Mouse (Mus musculus): ENCODE measurements around the gene Rnf157.
"Not testable (repeated sequence)": the region's sequence is repeated elsewhere in the genome, so short reads cannot be mapped to it uniquely, and the experiment has no call there.

Rnf157 gene

DNA sequence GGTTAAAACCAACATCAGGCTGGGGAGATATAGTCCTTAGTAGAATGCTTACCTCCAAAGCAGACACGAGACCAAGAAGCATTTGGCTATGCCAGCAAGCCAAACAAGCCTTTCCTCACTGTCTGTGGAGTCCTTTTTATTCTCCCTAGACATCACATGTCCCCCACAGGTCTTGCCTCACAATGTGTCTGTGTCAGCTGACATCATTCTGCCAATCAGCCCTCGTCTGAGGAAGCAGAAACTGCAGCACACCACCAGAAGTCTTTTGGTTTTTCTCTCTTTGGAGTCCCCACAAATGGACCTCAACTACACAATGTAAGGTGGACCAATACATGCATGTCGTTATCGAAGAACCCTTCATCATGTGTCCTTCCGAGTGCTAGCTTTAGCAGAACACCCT is 4.2 kb upstream of the Rnf157 start:
- DNase-seq (ENCODE audit: low spot score) = no peak

DNA sequence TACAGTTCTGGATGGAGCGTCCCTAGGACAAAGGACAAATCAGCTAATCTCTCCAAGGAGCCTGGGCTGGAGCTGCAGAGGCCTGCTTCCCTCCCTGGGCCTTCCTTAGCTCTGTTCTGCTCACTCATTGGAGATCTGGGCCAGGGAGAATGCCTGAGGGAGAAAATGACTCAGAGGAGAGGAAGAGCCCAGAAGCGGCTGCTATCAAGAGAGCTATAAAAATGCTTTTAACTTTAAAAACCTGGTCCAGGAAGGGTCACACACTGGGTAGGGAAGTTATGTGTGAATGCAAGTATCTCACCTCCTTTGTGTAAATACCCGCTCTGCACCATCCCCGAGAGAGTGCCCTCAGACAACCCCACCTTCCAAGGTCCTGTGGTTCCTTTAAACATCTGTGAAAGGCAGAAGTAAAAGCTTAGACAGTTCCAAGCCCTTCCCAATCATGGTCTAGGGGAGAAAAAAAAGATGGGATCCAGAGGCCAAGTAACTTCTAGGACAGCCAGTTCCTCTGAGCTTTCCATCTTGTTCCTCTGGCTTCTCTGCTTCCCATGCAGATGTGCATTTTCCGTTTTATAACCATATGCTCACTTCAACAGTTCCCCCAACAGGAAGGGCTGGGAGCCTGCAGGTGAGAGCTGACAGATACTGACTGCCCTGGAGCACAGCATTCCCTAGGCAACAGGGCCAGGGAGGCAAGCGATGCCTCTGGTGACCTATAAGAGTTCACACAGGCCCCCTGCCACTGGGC is 3.5 kb upstream of the Rnf157 start:
- no peak for DNase-seq (ENCODE audit: low spot score)

DNA sequence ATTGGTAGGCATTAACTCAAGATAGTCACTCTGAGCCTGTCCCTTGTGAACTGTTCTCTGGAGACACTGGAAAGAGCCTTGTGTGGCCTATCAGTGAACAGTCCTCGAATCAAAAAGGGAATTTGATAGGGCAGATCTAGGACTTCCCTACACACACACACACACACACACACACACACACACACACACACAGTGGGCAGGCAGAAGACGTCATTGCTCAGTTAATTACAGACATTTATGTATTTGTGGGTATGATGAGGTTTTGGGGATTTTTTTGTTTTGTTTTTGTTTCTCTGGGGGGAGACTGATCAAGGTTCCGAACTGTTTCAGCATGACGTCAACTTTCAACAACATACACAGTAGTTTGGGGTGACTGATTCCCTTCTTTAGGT is 795 bp upstream of the Rnf157 start:
- no peak for DNase-seq (ENCODE audit: low spot score)

- DNase-seq (ENCODE audit: low spot score) = no peak
These were observed 604 bp downstream of the Rnf157 start for GRCm38 (mm10) chr11:116412028-116412827.

DNA sequence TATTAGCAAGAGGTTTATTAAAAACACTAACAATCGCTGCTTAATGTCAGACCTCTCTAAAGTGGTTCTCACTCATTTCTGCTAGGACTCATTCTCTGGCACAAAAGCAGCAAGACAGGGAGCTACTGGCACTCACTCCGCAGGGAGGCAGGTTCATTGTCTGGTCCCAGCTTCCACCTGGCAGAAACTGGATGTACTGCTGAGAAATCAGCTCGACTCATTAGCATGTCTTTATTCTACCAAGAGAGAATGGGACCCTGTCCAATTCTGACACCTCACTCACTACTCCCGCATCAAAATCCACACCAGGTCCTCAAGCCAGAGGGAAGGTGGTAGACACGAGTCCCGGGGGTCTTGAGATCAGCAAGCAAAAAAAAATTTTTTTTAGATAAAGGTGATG is 1.2 kb downstream of the Rnf157 start:
- no peak for DNase-seq (ENCODE audit: low spot score)

GRCm38 (mm10) chr11:116410415-116410814 is 2.4 kb downstream of the Rnf157 start:
- DNase-seq (ENCODE audit: low spot score) = not testable (repeated sequence)

GRCm38 (mm10) chr11:116409008-116409407 is 3.8 kb downstream of the Rnf157 start:
- no peak for DNase-seq (ENCODE audit: low spot score)

DNA sequence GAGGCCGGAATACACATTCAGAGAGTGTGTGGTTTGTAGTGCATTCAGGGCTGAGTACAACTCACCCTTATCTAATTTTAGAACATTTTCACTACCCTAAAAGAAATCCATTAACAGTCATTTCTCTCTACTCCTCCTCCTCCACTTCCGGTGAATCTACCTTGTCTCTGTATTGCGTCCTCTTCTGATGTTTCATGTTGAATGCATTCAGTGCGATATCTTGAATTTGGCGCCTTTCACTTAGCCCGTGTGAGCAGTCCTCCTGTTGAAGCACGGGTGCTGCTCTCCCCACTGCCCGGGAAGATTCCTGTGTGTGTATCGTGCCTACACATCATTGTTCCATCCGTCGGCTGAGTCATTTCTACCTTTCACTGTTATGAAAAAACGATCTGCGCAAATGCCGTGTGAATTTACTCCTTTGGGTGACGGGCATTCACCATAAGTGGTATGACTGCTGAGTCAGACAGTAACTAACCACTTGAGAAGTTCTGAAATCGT is 6.6 kb downstream of the Rnf157 start:
- no peak for DNase-seq (ENCODE audit: low spot score)

GRCm38 (mm10) chr11:116405601-116406000 is 7.2 kb downstream of the Rnf157 start:
- DNase-seq (ENCODE audit: low spot score) = no peak

GRCm38 (mm10) chr11:116400560-116400959 is 12.3 kb downstream of the Rnf157 start:
- no peak for DNase-seq (ENCODE audit: low spot score)

GRCm38 (mm10) chr11:116398348-116398677 is 14.5 kb downstream of the Rnf157 start:
- DNase-seq (ENCODE audit: low spot score) = no peak

GRCm38 (mm10) chr11:116397517-116398347 is 15.1 kb downstream of the Rnf157 start:
- DNase-seq (ENCODE audit: low spot score) = no peak

DNA sequence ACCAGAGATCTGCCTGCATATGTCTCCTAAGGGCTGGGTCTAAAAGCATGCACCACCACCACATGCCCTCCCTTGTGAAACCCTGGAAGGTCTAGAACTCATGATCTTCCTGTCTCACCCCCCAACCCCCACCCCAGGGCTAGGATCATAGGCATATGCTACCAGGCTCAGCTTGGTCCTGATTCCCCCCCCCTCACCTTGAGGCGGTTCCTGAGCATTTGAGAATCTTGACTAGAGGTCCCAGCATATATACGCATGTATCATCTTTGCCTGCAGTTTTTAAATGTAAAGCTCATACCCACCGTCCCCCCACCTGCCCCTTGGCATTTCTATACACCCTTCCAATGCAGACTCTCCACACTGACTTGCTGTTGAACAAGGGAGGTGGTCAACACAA is 15.9 kb downstream of the Rnf157 start:
- no peak for DNase-seq (ENCODE audit: low spot score)

DNA sequence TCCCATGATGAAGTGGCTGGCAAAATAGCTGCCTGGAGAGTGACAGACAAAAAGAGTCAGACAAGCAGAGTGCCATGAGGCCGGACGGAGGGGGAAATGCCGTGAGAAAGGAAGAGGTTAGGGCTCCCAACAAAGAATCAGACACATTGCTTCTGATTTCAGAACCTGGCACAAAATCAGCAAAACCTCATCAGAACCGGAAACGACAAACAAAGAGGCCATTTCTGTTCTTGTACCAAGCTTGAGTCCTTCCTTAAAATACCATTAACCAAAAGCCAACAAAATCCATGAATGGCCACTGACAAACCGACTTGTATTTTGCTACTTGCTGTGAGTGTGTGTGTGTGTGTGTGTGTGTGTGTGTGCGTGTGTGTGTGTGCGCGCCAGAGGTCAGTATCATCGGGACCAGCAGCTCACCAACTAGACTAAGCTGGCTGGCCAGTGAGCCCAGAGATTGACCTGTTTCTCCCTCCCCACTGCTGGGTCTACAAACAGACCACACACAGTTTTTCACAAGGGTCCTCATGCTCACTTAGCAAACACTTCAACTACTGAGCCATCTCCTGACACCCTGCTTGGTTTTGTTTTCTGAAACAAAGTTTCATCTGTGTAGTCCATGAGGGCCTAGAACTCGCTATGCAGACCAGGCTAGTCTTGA is 16.4 kb downstream of the Rnf157 start:
- DNase-seq (ENCODE audit: low spot score) = no peak

GRCm38 (mm10) chr11:116394769-116395168 is 18.1 kb downstream of the Rnf157 start:
- no peak for DNase-seq (ENCODE audit: low spot score)

DNA sequence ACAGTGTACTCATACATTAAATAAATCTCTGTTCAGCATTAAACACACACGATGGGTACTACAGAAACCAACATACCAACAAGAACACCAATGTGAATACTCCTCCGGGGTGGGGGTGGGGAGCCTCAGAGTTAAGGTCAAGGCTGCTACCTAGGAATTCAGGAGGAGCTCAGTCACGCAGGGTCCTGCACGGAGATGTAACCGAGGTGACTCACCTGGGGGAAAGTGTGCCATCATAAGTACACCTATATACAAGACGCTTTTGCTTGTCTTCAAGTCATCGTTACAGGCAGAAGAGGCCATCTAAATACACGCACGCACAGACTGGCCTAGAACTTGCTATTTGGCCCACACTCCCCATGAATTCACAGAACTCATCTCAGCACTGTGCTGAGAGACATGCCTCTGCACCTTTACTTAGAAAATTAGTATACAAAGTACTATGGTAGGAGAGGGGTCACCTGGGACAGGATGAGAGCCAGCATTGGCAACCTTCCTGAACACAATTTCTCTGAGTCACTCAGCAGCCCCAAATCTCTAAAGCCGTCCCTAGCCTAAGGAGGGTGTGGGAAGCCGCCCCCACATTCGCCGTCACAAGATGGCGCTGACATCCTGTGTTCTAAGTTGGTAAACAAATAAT is 23.9 kb downstream of the Rnf157 start:
- DNase-seq (ENCODE audit: low spot score) = no peak

DNA sequence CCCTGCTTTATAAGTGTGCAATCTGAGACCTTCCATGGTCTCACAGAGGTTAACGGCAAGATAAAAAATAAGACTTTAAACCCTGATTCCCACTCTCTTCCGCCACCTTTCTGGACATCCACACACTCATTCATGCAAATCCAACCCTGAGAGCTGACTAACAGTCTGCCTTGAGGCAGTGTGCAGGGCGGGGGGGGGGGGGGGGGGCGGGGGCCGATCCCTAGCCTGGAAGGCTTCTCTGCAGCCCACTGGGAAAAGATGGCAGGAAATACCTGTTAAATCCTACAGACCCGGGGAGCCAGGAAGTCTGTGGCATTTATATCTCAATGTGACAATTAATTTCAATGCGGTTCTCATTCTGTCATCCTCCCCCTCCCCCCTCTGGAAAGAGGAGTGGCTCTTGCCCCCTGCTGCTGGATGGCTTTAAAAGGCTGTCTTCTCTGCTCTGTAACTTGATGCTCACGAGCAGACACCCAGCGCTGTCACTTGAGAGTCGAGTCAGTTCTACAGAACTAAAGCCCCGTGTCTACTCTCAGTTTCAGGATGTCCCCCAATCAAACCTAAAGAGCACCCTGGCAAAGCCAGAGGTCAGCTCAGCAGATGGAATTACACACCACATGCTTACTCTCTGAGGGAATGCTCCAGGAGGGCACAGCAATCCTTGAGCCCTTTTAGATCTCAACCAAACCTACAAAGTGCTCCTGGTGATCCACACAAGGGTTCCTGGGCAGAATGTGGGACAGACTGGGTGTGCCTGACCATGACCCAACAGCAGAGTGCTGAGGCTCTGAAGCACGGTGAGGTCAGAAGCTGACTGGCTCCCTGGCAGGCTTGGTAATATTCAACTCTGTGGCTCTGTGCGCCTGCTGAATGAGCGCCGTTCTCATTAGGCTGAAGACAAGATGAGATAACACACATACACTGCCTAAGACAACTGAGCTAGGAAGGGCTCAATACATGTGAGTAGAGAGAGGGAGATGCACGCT is 25.5 kb downstream of the Rnf157 start:
- no peak for DNase-seq (ENCODE audit: low spot score)

DNA sequence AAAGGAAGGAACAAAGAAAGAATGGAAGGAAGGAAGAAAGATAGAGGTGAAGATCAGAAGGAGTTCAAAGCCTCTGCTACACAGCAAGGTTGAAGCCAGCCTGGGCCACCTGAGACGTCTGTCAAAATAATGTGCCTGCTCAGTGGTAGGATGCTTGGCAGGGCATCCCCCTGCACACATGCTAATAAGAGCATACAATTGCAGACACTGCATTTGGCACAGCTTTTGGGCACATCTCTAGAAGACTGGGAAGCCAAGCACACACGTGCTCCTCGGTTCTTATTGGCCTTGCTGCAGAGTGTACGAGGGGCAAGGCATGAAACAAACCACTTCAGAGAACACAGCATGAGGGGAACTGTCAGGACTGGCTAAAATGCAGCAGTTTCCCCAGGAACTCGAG is 26.8 kb downstream of the Rnf157 start:
- no peak for DNase-seq (ENCODE audit: low spot score)

DNA sequence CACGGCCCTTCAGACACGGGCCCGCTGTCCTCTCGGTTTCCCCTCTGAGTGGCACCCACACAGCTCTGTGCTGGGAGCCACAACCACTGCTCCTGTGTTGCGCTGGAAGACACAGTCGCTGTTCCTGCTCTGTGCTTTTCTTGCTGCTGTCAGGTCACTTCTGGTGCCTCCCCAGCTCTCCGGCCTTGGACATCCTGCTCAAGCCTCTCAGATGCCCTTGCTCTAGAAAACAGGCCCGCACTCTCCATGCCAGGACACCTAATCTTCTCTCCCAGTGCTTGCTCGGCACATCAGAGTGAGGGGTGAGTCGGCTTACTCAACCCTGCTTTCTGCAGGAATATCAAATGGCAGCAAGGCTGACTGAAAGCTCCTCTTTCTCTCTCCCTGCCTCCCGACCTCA is 28.7 kb downstream of the Rnf157 start:
- DNase-seq (ENCODE audit: low spot score) = no peak

DNA sequence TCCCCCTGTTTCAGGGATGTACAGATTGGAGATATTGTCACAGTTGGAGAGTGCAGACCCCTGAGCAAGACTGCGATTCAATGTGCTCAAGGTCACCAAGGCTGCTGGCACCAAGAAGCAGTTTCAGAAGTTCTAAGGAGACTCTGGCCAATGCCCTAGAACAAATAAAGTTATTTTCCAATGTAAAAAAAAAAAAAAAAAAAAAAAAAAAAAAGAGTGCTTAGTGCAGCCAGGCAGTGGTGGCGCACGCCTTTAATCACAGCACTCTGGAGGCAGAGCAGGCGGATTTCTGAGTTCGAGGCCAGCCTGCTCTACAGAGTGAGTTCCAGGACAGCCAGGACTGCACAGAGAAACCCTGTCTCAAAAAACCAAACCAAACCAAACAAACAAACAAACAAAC is 29.8 kb downstream of the Rnf157 start:
- not testable (repeated sequence) for DNase-seq (ENCODE audit: low spot score)
